Mouse (Mus musculus): Measurements from ENCODE around the gene Bmp8a.
"Not testable (repeated sequence)": the region's sequence is repeated elsewhere in the genome, so short reads cannot be mapped to it uniquely, and the experiment has no call there.

Bmp8a gene

DNA sequence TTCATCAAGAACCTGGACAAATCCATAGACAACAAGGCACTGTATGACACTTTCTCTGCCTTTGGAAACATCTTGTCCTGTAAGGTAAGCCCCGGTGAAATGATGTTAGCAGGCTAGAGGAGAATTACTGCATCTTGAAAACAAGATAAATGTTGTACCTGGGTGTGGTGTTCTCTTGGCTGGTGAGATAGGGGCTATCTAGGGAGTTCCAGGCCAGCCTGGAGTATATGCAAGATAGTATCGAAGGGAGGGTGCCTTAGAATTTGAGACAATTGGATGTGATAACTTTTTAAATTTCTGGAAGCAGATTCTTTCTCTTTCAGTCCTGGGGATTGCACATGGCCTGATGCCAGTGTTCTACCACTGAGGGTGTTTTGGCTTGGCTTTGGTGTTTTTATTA, 56.3 kb downstream of the Bmp8a start:
- no peak for DNase-seq (ENCODE audit: low spot score)

DNA sequence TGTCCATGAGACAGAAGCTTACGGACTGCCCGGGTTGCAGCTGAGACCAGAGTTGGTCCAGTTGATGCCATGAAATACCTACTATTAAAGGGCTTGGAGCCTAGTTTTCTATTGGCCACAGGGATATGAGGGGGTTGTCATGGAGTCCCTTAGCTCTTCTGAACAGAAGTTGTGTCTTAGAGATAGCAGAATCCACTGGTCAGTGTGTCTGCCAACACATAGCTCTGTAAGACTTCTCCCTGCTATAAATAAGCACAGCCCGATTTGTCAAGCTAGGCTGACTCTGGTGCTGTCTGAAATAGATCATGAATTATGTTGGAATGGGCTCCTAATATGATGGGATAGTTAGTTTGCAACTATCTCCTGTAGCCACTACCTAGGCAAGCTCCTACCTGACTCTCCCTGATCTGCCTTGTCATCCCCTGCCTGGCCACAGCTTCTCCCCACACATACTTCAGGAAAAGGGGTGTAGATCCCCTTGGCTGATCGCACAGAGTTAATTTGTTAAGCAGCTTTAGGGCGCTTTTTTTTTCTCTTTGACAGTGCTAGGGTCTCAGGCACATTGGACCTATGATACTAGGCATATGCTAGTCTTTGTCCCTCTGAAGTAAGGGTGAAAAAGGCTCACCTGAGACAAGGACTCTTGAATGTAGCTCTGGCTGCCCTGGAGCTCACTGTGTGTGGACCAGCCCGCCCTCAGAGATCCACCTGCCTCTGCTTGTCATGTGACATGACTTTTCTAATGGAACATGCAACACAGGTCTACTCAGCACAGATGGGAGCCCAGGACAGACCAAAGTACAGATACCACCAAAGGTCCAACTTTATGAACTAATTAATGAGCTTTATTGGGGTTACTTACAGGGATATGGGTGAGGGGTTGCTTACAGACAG, 58.1 kb downstream of the Bmp8a start:
- no peak for DNase-seq (ENCODE audit: low spot score)

DNA sequence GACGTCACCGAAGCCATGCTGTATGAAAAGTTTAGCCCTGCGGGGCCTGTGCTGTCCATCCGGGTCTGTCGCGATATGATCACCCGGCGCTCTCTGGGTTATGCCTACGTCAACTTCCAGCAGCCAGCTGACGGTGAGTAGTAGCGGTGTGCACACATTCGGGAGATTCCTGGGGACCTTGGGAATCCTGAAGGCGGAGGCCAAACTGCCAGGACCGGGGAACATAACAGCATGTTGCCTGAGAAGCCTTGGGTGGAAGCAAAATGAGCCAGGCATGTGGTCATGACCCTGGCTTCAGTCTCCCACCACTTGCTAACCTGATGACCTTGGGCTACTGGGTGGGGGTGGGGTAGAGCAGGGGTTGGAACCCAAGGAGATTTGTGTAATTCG, 59.4 kb downstream of the Bmp8a start:
- not testable (repeated sequence) for DNase-seq (ENCODE audit: low spot score)

- not testable (repeated sequence) for DNase-seq (ENCODE audit: low spot score)
These were observed 60.0 kb downstream of the Bmp8a start for GRCm38 (mm10) chr4:123282915-123283674.

- peak; percentile 51 for DNase-seq (ENCODE audit: low spot score)
These were observed 60.6 kb downstream of the Bmp8a start for GRCm38 (mm10) chr4:123282500-123282899.

- no peak for DNase-seq (ENCODE audit: low spot score)
These were observed 62.9 kb downstream of the Bmp8a start for GRCm38 (mm10) chr4:123280117-123280516.

- no peak for DNase-seq (ENCODE audit: low spot score)
These were observed 72.0 kb downstream of the Bmp8a start for GRCm38 (mm10) chr4:123271063-123271462.

Data from layer of hippocampus, adult 9-10 months (tissue).